Mouse (Mus musculus) megakaryocyte, embryonic 14.5 days (primary cell): ENCODE data around the gene Tbxas1.

Source experiments
- FLI1 ChIP-seq: IDR thresholded peaks from 2 replicates; pipeline ENCODE4 v1.6.1; 2012; ENCODE audit warnings: low read length, inconsistent platforms, mixed read lengths
- GATA1 ChIP-seq: IDR thresholded peaks from 3 replicates; pipeline ENCODE4 v1.6.1; 2012; ENCODE audit warnings: mixed read lengths, low read length, inconsistent platforms, borderline replicate concordance

DNA sequence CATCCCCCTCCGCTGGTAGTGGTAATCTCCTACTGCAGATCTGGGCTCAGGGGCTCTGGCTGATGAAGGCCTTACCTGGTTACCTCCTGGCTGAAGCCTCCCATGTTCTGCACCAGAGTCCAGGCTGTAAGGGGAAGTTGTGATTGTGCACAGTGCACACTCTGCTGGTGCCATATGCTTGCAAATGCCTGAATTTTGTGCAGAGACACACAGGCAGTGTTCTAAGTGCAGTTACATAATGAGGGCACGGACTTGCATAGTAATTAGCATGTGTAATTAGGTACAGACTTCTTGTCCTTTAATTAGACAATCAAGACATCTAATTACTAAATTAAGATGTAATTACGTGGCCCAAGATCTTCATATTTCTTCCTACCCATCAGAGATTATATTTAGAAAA, 70.5 kb downstream of the Tbxas1 start:
- TF ChIP-seq GATA1 (no peak), FLI1 (no peak)
